Mouse (Mus musculus): Measurements from ENCODE around the gene Inpp4a.

Inpp4a gene

DNA sequence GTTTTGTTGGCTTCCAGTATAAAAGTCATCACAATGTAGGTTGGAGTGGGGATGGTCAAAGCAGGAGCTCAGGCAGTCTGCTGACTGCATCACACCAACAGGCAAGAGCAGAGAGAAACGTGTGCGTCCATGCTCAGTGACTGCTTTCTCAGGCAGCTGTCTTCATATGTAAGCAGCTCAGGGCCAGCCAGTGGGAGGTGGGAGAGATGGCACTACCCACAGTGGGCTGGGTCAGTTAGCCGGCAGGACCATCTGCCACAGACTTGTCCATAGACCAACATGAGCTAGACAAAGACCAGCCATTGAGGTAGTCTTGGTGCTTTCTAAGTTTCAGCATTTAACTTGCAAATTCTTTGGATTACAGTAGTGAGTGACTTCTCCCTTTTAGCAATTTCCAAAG, 56.6 kb downstream of the Inpp4a start:
- no peak for DNase-seq (ENCODE audit: low read depth)

DNA sequence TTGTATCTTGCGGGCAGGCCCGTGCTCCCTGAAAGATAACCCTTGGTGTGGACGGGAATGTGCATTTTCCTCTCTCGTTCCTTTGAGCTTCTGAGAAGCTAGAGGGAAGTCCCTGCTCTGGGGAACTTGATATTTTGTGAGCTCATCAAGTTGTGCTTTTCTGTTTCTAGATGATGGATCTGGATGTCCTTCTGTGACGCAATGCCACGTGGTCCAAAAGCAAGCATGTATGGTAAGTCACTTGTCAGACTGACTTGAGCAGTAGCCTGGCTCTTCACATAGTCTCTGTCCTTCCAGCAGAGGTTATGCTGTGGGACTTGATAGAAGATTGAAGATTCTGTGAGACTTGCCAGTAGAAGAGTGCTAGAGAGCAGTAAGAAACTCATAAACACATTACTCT, 57.5 kb downstream of the Inpp4a start:
- no peak for DNase-seq (ENCODE audit: low read depth)

DNA sequence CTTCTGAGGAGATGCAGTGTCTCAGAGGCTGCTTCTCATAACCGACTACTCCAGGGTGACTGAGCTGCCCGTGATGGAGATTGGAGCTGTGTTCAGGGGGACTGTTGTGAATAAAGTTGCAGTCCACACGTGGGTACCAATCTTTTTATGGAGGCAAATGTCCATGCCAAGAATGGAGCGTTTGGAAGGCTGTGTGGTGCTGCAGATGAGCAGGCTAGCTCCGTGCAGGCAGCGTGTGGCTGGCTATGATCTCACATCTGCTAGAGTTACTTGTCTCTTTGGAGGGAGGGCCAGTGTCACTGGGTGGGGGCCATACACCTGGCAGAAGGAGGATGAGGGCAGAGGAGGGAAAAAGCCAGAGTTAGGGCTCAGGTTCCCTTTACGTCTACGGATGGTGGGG, 59.0 kb downstream of the Inpp4a start:
- no peak for DNase-seq (ENCODE audit: low read depth)

DNA sequence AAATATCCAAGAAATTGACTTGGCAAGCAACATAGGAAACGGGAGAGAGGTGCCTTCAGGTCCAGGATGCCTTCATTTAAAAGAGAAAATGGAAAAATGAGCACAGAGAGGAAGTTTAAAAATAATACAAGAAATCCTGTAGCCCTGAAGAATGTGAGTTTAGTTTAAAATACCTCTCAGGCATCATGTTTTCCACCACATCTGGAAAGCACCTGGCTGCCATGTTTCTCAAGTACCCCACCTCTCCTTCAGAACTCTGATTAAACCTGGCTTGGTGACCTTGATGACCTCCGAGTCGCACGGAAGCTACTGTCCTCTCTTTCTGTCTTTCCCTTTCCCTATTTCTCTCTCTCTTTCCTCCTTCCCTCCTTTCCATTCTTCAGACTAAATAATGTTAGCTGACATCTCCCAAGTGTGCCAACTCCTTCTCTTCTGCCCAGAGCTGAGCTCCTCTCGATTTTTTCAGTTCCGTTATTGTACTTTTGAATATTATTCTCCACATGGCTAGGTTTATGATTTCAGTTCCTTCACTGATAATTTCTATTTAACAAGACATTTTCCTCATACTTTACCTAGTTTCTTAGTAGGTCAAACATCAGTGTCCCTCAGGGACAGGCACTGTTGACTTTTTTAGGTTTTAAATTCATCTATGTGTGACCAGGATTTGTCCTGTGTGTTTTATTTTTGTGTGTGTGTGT, 59.9 kb downstream of the Inpp4a start:
- no peak for DNase-seq (ENCODE audit: low read depth)

DNA sequence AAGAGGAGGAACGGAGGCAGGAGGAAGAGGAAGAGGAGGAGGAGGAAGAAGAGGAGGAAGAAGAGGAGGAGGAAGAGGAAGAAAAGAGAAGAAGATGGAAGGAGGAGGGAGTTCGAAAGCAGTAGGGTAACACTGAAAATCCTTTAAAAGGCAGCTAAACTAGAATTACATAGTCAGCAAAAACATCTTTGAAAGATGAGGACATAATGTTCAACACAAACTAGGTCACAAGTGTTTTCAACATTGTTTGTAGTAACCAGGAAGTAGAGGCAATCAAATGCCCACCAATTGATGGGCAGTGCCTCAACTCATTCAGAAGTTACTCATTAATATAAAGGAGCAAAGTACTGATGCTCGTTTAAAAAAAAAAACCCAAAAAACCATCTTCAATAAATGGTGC, 61.1 kb downstream of the Inpp4a start:
- DNase-seq (ENCODE audit: low read depth), result no peak

DNA sequence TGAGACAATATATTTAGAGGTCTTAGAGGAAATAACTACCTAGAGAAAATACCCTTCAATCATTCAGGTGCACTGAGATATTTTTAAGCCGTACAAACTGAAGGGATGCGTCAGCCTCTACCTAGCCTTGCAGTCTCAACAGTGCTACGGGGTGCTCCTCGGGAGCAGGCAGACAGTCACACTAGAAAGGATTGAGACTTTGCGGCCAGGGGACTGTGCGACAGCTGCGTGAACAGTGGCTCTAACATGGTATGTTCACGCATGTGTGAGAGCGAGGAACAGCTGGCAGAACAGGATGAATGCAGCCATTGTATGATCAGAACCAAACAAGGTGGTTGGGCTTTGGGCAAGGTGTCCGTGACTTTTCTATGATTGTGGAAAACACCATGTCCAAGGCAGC, 63.1 kb downstream of the Inpp4a start:
- DNase-seq (ENCODE audit: low read depth), result no peak

DNA sequence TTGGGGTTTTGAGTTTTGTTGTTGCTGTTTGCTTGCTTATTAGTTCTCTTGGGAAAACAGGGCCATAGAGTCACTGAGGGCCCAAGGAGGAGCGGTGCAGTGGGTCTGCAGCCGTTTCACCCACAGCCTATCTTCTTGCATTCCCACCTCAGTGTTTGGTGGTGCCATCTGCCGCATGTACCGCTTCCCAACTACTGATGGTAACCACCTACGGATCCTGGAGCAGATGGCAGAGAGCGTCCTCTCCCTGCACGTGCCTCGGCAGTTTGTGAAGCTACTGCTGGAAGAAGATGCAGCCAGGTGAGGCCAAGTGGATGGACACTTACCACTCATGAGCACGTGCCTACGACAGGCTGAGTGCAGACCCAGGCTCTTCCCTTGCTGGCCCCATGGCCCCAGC, 68.5 kb downstream of the Inpp4a start:
- no peak for DNase-seq (ENCODE audit: low read depth)

DNA sequence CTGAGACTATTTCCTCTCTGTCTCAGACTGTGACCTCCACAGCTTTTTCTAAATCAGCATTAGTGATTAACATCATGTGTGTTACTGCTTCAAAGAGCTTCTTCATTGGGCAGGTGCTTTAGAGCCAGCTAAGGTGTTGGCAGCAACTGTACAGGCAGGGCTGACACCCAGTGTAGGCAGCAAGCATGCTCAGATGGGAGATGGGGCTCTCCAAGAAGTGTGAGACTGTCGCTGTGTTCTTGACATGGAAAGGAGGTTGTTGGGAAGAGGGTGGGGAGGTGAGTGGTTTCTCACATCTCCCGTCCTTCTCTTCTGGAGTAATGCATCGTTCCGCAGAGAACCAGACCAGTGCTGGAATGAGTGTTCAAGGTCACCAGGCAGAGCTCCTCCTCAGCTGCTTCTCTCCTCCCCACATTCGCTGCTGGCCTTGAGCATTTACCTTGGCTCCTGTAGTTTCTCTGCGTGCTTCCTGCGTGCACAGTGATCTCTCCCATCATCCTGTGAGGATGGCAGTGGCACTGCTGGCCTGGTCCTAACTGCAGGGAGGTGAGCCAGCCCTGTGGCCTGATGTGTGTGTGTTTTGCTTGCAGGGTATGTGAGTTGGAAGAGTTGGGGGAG, 69.2 kb downstream of the Inpp4a start:
- DNase-seq (ENCODE audit: low read depth), result no peak

DNA sequence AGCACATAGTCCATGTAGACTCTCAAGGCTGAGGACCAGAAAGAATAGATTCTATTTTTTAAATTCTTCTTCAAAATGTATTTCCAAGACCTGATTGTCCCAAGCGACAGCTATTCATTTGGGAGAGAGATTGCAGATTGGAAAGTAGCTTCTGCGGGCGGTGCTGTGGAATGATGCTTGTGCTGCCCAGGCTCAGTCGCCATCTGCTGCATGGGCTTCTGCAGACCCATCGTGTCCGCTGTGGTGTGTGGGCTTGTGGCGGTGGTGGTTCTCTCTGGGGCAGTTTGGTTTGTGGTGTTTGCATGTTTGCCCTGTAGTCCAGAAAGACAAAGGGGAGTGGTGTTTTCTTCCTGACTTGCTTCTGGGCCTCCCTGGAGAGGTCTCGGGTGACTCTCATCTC, 76.5 kb downstream of the Inpp4a start:
- DNase-seq (ENCODE audit: low read depth), result no peak

GRCm38 (mm10) chr1:37376751-37377150, 77.1 kb downstream of the Inpp4a start:
- DNase-seq (ENCODE audit: low read depth), result no peak

DNA sequence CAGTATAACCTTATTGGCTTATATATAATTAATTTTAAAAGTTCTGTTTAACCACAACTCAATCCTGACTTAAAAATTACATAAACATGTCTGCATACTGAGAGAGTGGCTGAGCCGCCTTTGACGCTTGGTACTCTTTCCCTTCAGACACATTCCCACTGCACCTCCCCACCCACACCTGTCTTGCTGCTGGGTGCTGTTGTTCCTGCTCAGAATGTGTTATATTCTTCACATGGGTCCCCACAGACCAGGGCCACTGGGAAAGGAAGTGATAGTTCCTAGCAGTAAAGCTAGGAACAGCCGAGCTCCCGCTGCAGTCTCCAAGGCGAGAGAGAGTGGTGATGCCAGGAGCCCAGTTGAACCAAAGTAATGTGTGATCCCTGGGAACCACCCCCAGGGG, 78.4 kb downstream of the Inpp4a start:
- no peak for DNase-seq (ENCODE audit: low read depth)

- no peak for DNase-seq (ENCODE audit: low read depth)
Observed at GRCm38 (mm10) chr1:37379536-37379935, 79.9 kb downstream of the Inpp4a start.

DNA sequence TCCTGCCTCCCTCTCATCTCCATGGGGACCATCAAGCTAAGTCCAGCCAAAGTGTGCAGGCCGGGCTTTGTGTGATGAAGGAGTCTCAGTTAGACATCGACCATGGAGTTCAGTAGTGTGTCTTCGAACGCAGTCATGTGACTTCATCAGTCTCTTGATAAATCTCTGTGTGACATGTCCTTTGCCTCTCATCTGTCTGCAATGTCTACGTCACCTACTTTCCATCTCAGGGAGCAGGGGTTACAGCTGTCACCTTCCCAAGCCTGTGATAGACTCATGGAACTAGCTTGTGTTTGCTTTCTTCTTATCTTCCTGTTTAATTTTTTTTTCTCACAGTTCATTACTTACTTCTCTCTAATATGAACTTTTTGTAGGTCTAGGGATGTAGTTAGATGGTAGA, 81.2 kb downstream of the Inpp4a start:
- no peak for DNase-seq (ENCODE audit: low read depth)

GRCm38 (mm10) chr1:37384304-37384703, 84.6 kb downstream of the Inpp4a start:
- DNase-seq (ENCODE audit: low read depth), result no peak

DNA sequence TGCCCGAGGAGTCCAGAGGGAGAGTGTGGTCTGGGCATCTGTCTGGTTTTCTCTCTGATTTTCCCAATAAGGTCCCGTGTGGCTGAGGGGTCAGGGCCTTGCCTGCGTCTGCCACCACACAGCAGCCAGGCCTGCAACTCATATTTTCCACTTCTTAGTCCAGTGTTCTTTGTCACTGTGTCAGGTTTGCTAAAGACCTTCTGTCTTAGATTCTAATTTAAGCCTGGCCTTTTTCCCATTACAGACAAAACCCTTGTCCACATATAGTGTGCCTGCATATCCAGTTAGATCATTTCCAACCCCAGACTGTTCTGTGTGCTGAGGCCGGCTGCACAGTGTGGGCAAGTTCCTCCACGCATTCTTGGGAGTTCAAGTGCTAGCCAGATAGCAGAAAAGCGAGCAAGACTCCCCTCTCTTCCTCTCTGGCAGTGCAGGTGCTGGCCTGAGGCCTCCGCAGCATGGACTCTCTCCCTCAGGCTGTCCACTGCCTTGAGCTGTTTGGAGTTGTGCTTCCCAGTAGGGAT, 86.8 kb downstream of the Inpp4a start:
- DNase-seq (ENCODE audit: low read depth), result no peak

- no peak for DNase-seq (ENCODE audit: low read depth)
Observed at GRCm38 (mm10) chr1:37393174-37393573, 93.5 kb downstream of the Inpp4a start.

DNA sequence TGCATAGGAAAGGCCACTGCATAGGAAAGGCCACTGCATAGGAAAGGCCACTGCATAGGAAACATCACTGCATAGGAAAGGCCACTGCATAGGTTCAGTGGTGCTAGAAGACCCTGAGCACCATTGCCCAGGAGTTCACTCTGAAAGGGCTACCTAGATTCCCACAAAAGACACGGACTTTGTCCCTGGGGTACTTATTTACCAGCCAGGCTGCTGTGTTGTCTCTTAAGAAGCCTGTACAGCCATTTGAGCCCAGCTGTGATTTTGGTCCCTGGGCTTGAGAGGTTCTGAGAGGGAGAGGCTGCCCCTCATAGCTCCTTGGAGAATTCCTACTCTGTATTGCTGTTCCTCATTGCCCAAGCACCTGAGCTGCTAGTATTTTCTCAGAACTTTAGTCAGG, 96.8 kb downstream of the Inpp4a start:
- no peak for DNase-seq (ENCODE audit: low read depth)

- DNase-seq (ENCODE audit: low read depth), result no peak
Observed at GRCm38 (mm10) chr1:37398961-37399360, 99.3 kb downstream of the Inpp4a start.

DNA sequence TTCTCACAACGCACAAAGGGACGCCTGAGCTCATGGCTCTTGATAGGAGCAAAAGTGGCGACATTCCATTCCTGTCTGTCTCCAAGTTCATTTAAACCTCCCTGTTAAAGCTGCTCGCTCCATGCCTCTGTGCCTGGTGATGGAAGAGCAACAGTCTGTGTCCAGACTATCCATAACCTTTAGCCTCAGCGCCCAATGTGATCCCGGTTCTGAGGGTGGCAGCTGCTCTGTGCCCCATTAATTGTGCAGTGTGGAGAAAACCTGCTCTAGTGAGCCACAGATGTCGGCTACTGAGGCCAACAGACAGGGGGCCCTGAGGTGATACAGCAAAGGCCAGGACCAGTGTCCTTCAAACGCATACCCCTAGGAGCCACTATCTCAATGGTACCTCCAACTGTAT, 100.1 kb downstream of the Inpp4a start:
- DNase-seq (ENCODE audit: low read depth), result no peak

DNA sequence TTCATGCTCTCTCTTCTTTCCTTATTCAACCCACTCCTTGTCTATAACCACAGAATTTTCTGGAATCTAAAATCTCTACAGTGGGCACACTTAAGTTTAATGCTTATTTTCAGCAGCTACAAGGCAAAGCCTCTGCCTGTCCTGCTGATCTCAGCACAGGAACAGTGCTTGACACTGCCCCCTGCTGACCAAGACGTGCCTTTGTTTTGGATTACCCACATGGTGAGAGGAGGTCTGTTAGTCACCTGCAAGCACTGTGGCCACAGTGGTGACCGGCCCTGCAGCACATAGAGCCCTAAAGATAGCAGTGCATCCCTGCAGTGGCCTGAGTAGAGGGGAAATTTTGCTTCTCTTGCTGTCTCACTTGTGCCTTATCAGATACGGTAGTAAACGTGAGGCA, 102.0 kb downstream of the Inpp4a start:
- peak; percentile 54 for DNase-seq (ENCODE audit: low read depth)

- no peak for DNase-seq (ENCODE audit: low read depth)
Observed at GRCm38 (mm10) chr1:37405137-37405536, 105.5 kb downstream of the Inpp4a start.

DNA sequence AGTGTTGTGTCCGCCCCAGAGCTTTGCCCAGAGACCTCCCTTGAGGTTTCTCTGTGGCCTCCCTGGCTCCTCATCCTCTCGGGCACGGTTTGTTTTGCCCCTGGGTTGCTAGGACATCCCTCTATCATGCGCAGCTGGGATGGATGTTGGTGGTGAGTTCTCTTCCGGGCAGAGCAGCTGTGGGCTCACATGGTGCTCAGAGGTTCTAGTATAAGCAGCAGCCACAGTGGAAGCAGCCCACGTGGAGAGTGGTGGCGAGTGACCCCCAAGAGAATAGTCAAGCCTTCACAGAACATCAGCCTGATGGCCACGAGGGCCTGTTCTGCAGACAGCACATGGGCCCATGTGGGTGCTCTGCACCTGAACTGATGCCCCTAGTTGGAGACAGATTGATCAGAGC, 107.6 kb downstream of the Inpp4a start:
- DNase-seq (ENCODE audit: low read depth), result no peak

- no peak for DNase-seq (ENCODE audit: low read depth)
Observed at GRCm38 (mm10) chr1:37408059-37408458, 108.4 kb downstream of the Inpp4a start.

- DNase-seq (ENCODE audit: low read depth), result no peak
Observed at GRCm38 (mm10) chr1:37408678-37409077, 109.0 kb downstream of the Inpp4a start.
